Mouse (Mus musculus): ENCODE results near the gene Ccdc120. TPM values are rescaled to one million over a fixed set of nuclear protein-coding genes. Genes with fewer than 3 reads are reported as not detected.

Ccdc120 gene
- polyA plus RNA-seq, 1 experiment = 65.1 TPM

DNA sequence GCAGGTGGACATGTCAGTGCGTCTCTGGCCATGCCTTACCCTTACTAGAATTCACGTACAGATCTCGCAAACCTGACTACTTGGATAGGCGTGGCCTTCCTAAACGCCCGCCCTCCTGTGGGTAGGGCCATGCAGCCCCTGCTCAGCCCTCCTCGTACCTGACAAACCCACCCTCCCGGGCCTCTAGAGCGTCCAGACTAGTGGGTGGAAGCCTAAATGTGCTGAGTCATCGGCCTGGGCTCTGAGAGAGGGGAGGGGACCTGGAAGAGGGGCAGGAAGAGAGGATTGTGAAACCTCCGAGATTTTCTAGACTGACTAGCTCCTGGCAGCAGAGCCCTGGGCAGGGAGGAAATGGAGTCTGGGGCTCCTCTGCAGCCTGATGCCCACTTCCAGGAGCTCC, 15.1 kb upstream of the Ccdc120 start:
- H3K27me3 ChIP-seq (ENCODE audit: control insufficient read depth, insufficient read depth, low read length) = no peaks in the 10 kb centered on the region
- H3K4me3 ChIP-seq (ENCODE audit: low read depth, low read length) = peak overlapping the region; percentile 14
- 30% methylated on average over 11 of the region's 11 CpGs for WGBS
- no peak overlapping the region for H3K27ac ChIP-seq (ENCODE audit: insufficient read depth, low read depth, low read length)
- no peak for TF ChIP-seq POLR2A (IDR thresholded peaks at IDR 0.05; ENCODE audit: low read depth, low read length)
- no peak for TF ChIP-seq CTCF (IDR thresholded peaks at IDR 0.05; ENCODE audit: extremely low read depth, insufficient read length, insufficient replicate concordance, low read depth, low read length)
- H3K4me1 ChIP-seq (ENCODE audit: control insufficient read depth, insufficient read depth, insufficient read length, low read length) = peaks cover 2% of the 10 kb centered on the region; the same call in 1 of the 2 replicates
- peaks cover 33% of the 10 kb centered on the region for H3K36me3 ChIP-seq (ENCODE audit: control insufficient read depth, insufficient read depth, low read length)

DNA sequence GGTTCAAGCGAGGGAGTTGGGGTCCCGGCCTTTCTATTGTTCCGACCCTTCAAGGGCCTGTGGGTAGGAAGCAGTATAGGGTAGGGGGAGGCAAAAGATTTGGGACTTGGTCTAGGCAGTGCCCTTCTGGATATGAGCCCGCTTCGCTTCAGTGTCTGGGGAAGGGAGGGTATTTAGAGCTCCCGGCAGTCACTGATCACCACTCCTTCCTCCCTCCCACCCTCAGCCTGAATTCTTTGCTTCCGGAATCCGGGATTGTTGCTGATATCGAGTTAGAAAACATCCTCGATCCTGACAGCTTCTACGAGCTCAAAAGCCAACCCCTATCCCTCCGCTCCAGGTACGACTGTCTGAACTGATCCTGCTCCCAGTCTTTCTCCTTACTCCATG, 14.6 kb upstream of the Ccdc120 start:
- H3K27ac ChIP-seq (ENCODE audit: insufficient read depth, low read depth, low read length) = no peak overlapping the region

DNA sequence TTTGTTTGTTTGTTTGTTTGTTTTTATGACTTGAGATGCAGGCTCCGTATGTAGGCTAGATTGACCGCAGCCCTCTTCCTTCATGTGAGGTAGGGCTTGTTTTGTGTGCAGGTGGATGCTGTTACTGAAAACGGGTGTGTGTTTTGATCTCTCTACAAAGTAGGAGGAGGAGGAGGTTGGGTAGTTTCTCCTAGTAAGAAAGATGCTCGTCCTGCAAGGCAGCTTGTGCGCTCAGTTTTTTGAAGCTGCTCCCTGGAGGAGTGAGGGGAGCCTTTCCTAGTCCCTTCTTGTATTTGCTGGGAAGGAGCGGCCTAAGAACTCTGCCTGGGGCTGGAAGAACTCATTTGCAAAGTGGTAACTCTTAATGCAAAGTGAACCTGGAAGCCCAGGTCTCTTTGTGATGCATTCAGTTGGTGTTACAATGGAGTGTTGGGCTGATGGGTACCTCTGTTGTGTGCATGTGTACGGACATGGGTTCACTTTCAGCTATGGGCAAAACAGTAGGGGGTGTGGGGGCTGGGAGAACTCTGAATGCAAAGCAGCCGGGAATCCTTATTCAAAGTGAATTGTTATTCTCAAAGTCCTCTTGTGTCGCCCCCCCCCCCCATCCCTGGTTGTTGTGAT, 14.1 kb upstream of the Ccdc120 start:
- Histone ChIP-seq H3K27ac (ENCODE audit: insufficient read depth, low read depth, low read length) (no peak overlapping the region), H3K4me3 (ENCODE audit: low read depth, low read length) (no peak overlapping the region), H3K4me1 (ENCODE audit: control insufficient read depth, insufficient read depth, insufficient read length, low read length) (peaks cover 2% of the 10 kb centered on the region; the same call in 1 of the 2 replicates), H3K36me3 (ENCODE audit: control insufficient read depth, insufficient read depth, low read length) (peaks cover 27% of the 10 kb centered on the region), H3K27me3 (ENCODE audit: control insufficient read depth, insufficient read depth, low read length) (no peaks in the 10 kb centered on the region)
- TF ChIP-seq POLR2A (IDR thresholded peaks at IDR 0.05; ENCODE audit: low read depth, low read length) = no peak
- TF ChIP-seq CTCF (IDR thresholded peaks at IDR 0.05; ENCODE audit: extremely low read depth, insufficient read length, insufficient replicate concordance, low read depth, low read length) = no peak
- 47% methylated on average over 9 of the region's 9 CpGs for WGBS

More for the DNA sequence above, 14.6 kb upstream of the Ccdc120 start:
- TF ChIP-seq POLR2A (IDR thresholded peaks at IDR 0.05; ENCODE audit: low read depth, low read length) (no peak), CTCF (IDR thresholded peaks at IDR 0.05; ENCODE audit: extremely low read depth, insufficient read length, insufficient replicate concordance, low read depth, low read length) (no peak)
- Histone ChIP-seq H3K4me1 (ENCODE audit: control insufficient read depth, insufficient read depth, insufficient read length, low read length) (peaks cover 2% of the 10 kb centered on the region; the same call in 1 of the 2 replicates), H3K27me3 (ENCODE audit: control insufficient read depth, insufficient read depth, low read length) (no peaks in the 10 kb centered on the region), H3K36me3 (ENCODE audit: control insufficient read depth, insufficient read depth, low read length) (peaks cover 31% of the 10 kb centered on the region), H3K4me3 (ENCODE audit: low read depth, low read length) (peak overlapping the region; percentile 14)
- WGBS = 42% methylated on average over 13 of the region's 13 CpGs

DNA sequence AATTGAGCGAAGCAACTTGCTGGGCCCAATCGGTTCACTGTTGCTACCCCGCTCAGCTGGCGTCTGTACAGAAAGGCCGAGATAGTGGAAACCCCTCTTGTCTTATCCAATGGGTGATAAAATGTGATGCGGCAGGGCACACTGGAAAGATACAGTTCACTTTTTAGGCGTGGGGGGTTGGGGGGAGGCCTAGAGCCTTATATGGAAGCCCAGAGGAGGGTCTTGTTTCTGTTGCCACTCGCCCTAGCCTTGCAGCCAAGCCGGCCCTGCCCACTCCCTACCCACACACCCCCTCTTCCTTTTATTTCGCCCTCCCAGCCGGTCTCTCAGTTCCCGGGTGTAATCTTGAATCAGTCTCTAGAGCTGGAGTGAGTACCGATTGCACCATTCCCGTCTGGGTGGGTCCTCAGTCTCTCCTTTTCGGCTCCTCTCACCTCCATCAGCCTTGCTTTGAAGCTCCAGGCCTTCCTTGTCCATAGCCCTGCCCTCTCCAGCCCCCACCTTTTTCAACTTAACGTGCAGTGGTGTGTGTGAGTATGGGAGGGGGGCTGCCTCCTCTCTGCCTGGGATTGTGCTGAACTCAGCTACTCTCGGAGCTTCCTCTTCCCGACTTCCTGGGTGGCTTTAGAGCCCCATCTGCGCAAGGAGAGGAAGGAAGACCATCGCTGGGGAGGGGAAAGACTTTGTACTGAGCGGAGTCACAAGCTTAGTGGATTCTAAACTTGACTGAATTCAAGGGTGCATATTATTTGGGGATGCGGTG, 13.1 kb upstream of the Ccdc120 start:
- Histone ChIP-seq H3K4me1 (ENCODE audit: control insufficient read depth, insufficient read depth, insufficient read length, low read length) (peaks cover 2% of the 10 kb centered on the region; the same call in 1 of the 2 replicates), H3K27me3 (ENCODE audit: control insufficient read depth, insufficient read depth, low read length) (no peaks in the 10 kb centered on the region), H3K27ac (ENCODE audit: insufficient read depth, low read depth, low read length) (peak overlapping the region; percentile 86), H3K4me3 (ENCODE audit: low read depth, low read length) (peak overlapping the region; percentile 98), H3K36me3 (ENCODE audit: control insufficient read depth, insufficient read depth, low read length) (peaks cover 22% of the 10 kb centered on the region)
- 13% methylated on average over 22 of the region's 22 CpGs for WGBS
- TF ChIP-seq CTCF (IDR thresholded peaks at IDR 0.05; ENCODE audit: extremely low read depth, insufficient read length, insufficient replicate concordance, low read depth, low read length) (no peak), POLR2A (IDR thresholded peaks at IDR 0.05; ENCODE audit: low read depth, low read length) (no peak)

DNA sequence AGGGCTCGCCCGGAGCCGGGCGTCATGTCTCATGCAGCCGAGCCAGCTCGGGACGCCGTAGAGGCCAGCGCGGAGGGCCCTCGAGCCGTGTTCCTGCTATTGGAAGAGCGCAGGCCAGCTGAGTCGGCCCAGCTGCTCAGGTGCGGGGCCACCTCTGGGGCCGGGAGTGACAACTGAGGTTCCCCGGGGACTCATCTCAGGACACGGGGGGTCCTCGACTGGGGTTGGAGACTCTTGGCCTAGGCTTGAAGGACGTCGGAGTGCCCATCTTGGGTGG, 12.2 kb upstream of the Ccdc120 start:
- peaks cover 16% of the 10 kb centered on the region for H3K36me3 ChIP-seq (ENCODE audit: control insufficient read depth, insufficient read depth, low read length)
- H3K4me3 ChIP-seq (ENCODE audit: low read depth, low read length) = peak overlapping the region; percentile 98
- H3K27ac ChIP-seq (ENCODE audit: insufficient read depth, low read depth, low read length) = peak overlapping the region; percentile 86
- TF ChIP-seq POLR2A (IDR thresholded peaks at IDR 0.05; ENCODE audit: low read depth, low read length) = no peak
- TF ChIP-seq CTCF (IDR thresholded peaks at IDR 0.05; ENCODE audit: extremely low read depth, insufficient read length, insufficient replicate concordance, low read depth, low read length) = no peak
- H3K27me3 ChIP-seq (ENCODE audit: control insufficient read depth, insufficient read depth, low read length) = no peaks in the 10 kb centered on the region
- peaks cover 2% of the 10 kb centered on the region; the same call in 1 of the 2 replicates for H3K4me1 ChIP-seq (ENCODE audit: control insufficient read depth, insufficient read depth, insufficient read length, low read length)
- 14% methylated on average over 21 of the region's 21 CpGs for WGBS

DNA sequence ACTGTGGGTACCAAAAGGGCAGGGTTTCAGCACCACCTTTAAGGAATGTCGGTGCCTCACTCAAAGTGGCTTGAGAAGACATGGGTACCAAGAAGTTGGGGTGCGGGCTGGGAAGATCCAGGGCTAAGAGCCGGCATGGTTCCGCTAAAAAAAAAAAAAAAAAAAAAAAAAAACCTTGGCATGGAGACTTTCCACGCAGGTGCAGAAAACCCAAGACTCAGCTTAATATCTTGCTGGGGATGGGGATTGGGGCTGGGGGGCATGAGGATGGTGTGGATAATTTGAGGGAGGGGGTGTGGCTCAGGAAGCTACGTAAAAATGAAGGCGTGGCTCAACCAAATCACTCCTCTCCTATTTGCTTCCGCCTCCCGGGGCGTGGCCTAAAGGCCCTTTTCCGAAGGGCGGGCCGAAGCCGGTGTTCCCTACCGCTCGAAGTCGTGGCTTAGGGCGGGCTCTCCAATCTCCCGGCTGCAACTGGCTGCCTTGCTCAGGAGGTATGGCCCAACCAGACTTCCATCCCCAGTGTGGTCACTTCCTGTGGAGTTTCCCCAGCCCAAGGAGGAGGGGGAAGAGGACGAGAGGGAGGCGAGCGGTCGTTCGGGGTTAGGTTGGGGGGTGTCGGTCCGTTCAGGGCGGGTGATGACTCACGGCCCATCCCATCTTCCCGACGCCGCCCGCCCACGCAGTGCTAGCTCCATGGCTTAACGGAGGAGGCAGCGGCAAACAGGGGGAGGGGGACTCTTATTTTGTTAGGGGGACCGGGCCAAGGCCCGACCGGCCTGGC, 11.6 kb upstream of the Ccdc120 start, which contains the start of gene Tfe3:
TSS of gene Tfe3 (plus strand) at position 424 of the 784 bp plus-strand sequence.
- Histone ChIP-seq H3K27me3 (ENCODE audit: control insufficient read depth, insufficient read depth, low read length) (no peaks in the 10 kb centered on the region), H3K36me3 (ENCODE audit: control insufficient read depth, insufficient read depth, low read length) (peaks cover 10% of the 10 kb centered on the region), H3K27ac (ENCODE audit: insufficient read depth, low read depth, low read length) (peak within 1 kb of the TSS; percentile 86), H3K4me3 (ENCODE audit: low read depth, low read length) (peak within 1 kb of the TSS; percentile 98), H3K4me1 (ENCODE audit: control insufficient read depth, insufficient read depth, insufficient read length, low read length) (peaks cover 2% of the 10 kb centered on the region; the same call in 1 of the 2 replicates)
- TF ChIP-seq CTCF (IDR thresholded peaks at IDR 0.05; ENCODE audit: extremely low read depth, insufficient read length, insufficient replicate concordance, low read depth, low read length) (no peak), POLR2A (IDR thresholded peaks at IDR 0.05; ENCODE audit: low read depth, low read length) (peak; percentile 30; the same call in 1 of the 2 replicates)
- WGBS = 14% methylated on average over 38 of the region's 38 CpGs

Measured in small intestine, adult 2 months (tissue).